Mouse (Mus musculus) spleen, postnatal 4 days (tissue): Measurements from ENCODE around the gene Pdgfa.

Experiments used
- DNase-seq, 2 experiments: peaks; one replicate each; pipeline ENCODE4 v3.0.0; 2022; ENCODE audit warnings: low spot score in 2 of 2

Gene Pdgfa

DNA sequence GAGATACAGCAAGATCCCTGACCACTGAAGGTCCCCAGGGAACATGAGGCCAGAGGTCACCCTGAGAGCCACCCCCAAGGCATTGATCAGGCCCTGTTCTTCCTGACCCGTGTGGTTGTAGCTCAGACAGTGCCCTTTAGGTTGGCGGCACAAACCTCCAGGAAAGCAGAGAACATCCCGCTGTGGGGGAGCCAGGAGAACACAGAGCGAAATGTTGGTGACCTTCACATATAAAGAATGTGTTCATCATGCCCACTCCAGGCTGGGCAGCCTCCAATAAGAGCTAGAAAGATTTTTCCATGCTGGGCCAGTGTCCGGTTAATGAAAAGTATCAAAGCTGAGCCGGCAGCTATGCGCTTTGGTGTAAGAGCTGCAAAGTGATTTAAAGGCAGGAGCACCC lies 43.2 kb downstream of the Pdgfa start:
- DNase-seq, result no peak

- no peak for DNase-seq
Observed at GRCm38 (mm10) chr5:138952969-138953368, 44.2 kb downstream of the Pdgfa start.

- no peak for DNase-seq
Observed at GRCm38 (mm10) chr5:138951305-138951704, 45.9 kb downstream of the Pdgfa start.

- no peak for DNase-seq
Observed at GRCm38 (mm10) chr5:138949165-138949564, 48.0 kb downstream of the Pdgfa start.

DNA sequence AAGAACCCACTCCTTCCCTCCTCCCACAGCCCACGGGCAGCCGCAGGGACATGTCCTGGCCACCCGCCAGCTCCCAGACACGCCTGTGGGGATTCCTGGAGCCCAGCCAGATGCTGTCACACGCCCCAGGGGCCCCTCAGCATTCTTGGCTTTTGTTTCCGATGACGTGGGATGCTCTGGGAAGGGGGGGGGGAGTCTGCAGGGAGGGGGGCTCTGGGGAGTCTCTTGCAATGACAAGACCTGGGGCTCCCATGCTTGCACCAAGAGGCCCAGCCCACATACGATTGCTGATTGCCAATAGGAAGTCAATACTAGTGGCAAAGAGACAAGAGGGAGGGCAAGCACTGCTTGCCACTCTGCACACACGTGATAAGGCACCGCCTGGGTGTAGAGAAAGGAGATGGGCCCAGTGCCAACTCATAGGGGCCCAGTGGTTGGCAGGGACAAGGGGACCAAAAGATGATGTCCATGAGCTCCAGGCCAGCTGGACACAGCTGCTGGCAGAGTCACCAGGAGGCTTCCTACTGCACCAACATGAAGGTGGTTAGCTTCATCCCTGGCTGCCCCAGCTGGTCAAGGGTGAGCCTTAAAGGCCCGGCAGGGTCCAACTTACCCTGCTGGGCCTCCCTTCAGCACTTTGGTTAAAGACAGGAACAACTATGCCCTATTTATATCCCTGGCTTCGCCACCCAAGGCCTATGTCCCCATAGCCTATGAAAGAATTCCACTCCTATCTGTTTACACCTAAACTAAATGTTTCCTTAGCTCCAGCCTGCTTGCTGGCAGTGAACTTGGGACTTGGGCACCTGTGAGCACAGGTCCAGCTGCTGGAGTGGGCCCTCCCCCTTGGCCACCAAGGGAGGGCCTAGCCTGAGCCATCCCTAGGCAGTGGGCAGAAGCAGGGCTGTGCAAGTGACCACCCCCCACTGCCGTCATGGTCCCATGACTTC lies 48.9 kb downstream of the Pdgfa start:
- no peak for DNase-seq

DNA sequence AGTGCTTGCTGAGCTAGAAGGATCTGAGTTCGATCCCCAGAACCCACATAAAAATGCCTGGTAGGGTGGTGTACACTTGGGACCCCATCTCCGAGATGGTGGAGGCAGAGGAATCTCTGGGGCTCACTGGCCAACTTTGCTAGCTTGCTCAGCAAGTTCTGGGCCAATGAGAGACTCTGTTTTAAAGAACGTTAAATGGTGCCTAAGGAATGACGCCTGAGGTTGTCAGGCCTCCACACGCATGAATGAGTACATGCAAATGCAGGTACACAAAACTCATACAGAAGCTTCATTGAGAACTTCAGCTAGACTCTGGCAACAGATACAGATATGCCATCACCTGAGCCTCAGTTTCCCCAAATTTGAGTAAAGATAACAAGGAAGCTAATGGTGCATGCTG lies 49.7 kb downstream of the Pdgfa start:
- DNase-seq, result no peak

- no peak for DNase-seq
Observed at GRCm38 (mm10) chr5:138946931-138947330, 50.2 kb downstream of the Pdgfa start.

- DNase-seq, result no peak
Observed at GRCm38 (mm10) chr5:138945011-138945410, 52.2 kb downstream of the Pdgfa start.

- no peak for DNase-seq
Observed at GRCm38 (mm10) chr5:138944551-138944950, 52.6 kb downstream of the Pdgfa start.

DNA sequence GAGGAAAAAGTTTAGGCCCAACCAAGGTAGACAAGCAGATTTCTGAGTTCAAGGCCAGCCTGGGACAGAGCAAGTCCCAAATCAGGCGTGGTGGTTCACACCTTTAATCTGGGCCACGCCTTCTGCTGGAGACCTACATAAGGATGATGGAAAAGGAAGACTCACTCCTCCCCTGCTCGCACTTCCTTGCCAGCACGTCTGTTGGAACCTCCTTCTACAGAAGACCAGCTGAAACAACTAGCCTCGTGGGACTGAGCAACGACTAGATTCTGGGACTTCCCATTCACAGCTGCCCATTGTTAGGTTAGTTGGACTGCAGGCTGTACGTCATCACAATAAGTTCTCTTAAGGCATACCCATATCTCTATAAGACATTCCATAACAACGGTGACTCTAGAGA lies 55.3 kb downstream of the Pdgfa start:
- no peak for DNase-seq

DNA sequence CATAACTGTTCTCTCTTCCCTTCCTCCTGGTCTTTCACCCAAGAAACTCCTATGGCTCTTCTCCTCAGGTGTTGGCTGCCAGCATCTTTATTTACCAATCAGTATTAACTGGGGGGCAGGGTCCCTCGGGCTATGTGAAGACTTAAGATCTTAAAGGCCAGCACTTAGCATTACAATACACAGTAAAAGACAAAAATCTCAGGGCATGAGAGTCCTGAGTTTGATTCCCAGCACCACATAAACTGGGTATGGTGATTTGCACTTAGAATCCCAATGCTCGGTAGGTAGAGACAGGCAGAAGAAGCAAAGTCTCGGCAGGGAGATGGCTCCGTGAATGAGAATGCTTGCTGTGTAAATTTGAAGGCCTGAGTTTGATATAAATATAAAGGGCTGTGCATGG lies 56.6 kb downstream of the Pdgfa start:
- DNase-seq, result no peak

DNA sequence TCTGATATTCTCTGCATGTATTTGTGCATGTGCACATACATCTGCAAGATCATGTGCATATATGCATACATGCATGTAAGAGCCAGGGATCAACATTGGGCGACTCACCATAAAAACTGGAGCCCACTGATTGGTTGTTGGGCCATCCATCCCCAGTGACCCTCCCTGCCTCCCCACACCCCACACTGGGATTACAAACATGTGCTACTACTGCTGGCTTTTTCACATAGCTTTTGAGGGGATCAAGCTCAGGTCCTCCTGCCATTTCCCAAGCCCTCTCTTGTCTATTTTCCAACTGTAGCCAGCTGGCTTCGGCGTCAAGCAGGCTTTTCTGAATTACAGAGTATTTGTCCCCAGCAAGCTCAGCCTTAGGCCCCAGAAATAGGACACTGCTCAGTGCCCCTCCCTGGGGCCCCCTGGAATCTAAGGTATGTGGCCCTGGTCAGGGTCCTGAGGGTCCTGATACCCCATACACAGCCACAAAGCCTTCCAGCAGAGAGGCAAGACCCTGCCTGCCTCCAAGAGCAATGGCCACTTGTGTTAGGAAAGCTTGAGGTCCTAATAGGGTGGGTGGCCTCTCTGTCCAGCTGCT lies 58.5 kb downstream of the Pdgfa start:
- DNase-seq, result peak in 1 of 2 experiments; percentile 55

- DNase-seq, result no peak
Observed at GRCm38 (mm10) chr5:138936399-138937089, 60.6 kb downstream of the Pdgfa start.

DNA sequence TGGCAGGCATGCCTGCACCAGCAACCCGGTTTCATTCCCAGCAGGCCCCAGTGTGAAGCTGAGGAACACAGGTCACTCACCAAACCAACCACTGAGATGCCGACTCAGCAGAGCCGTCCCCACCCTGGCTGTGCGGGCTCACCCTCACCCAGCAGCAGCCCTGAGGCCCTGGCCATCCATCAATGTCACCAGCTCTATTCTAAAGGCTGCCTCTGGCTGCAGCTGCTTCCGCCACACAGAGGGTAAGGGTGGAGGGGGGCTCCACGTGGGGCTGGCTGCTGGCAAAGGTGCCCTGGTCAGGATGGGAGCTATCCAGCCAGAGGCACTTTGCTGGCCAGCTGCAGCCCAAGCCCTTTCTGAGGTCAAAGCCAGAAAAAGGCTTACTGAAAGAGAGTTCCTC lies 62.6 kb downstream of the Pdgfa start:
- DNase-seq, result no peak

GRCm38 (mm10) chr5:138932460-138933432 lies 64.4 kb downstream of the Pdgfa start:
- no peak for DNase-seq

DNA sequence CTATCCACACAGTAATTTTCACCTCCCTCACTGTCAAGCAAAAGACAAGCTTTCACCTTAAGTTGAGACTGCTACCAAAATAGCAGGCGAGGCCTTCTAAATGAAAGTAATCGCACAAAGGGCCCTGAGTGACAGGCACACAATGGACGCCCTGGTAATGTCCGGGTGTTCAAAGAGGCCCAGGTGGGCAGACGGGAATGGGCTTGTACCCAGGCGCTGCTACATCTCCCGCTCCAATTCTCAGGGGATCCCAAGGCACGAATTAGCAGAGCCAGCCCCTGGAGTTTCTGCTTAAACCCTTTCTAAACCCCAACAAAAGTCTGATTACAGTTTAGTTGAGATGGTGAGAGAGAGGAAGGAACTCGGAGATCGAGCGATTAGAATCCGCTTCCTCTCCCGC lies 65.3 kb downstream of the Pdgfa start:
- no peak for DNase-seq

DNA sequence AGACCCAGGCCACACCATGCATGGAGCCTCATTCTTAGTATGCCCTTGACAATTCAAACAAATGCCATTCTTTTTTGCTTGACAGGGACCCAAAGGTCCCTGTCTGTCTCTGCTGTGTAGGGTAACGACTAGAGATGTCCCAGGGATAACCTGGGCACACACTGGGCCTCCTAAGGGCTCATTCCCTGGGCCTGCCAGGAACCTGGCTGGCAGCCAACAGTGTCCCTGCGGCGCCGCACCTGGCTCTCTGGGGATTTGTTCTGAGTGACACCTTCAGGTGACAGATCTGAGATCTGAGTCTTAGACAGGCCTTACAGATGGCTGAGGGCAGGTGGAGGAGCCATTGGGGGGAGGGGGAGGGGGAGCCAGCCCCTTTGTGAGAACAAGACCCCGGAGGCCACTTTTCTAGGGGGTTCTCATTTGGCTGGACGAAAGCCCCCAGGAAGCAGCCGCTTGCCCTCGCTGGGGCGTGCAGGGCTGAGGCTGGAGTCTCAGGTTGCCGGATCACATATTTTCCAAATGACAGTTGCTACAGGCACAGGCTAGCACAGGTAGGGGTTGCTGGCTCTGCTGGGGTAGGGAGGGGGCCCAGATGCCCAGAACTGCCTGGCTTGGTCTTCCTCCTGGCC lies 67.2 kb downstream of the Pdgfa start:
- no peak for DNase-seq
